Mouse (Mus musculus): ENCODE measurements around the gene Il20.

The Il20 gene

DNA sequence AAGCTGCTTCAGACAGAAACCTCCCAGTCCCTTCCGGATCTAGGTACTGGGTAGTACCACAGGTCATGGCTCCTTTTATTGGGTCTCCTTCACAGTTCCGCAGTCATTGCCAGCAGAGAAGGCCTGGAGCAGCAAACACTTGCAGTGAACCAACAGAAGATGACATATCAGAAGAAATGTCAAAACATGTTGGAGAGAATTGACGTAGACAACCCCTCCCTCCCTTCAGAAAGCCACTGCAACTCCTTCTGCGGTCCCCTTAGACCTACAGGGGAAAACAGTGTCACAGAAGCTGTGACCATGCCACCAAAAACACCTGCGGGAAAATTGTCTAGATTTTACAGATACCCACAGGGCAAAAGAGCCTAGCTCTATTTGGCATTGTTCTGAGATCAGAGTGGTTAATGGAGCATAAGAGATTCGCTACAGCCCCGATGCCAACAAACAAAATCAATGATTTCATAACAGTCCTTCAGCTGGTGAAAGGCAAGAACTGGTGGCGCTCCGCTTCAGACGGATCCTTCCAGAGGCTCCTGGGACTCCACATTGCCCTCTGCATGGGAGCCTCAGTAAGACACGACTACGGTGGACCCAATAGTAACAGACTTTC lies at the start of gene Il20:
TSS of gene Il20 (minus strand) at position 51 of the 610 bp plus-strand sequence.
- DNase-seq (ENCODE audit: low read depth, low spot score): no peak

DNA sequence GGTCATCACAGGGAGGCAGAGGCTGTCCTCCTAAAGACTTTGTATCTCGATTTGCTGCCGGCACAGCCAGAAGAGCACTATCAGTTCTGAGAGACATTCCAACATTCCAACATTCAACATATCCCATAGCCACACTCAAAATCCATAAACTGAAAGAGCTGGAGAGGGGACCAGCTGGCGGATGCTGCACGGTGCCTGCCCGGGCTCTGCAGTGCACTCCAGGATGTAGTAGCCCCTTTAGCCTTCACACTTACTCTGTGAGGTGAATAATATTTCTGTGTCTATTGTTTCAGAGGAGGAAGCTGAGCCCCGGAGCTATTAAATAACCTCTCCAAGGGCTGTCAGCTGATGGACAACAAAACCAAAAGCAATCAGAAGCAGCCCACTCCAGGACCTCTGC lies 35.7 kb upstream of the Il20 start:
- DNase-seq (ENCODE audit: low read depth, low spot score): no peak

DNA sequence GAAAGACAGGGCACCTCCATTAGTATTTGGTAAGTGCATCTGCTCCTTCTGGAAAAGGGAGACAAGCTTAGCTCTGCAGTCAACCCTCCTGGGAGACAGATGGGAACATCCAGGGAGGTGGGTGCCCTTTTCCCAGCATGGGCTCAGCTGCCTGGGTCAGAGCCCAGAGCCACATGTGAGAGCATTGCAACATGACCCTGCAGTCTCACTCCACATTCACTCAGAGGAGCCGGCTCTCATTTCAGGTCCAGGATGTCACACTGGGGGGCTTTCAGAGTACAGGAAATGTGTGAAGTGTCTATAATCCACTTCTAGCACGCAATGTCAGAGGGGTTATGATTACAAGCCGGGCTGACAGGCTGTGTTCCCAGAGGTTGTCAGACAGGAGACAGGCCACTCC lies 30.6 kb upstream of the Il20 start:
- no peak for DNase-seq (ENCODE audit: low read depth, low spot score)

DNA sequence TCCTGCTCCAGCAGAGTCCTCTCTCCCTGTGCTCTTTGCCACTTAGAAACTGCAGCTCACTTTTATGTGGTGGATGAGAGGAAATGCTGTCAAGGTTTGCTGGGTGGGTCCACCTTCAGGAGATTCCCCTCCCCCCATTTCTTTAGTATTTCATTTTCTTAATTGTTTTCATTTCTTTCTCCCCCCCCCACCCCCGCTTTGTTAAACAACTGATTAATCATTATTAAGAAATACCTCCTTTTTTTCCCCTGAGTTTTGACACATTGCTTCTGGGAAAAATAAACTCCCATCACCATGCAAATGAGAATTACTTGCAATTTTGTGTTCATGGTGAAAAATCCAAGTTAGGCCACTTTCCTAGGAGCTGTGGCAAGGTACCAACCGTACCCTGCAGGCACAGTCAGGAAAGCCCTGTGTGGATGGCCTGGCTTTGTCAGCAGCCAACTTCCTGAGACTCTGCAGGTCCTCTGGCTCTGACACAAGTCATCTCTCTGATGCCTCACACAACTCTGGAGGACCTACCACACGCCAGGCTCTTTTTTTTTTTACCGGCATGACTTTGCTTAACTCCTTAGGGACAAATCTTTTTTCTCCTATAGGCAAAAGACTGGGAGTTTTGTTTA lies 28.9 kb upstream of the Il20 start, which contains the start of gene Il19:
TSS of gene Il19 (minus strand) at position 51 of the 623 bp plus-strand sequence.
- no peak for DNase-seq (ENCODE audit: low read depth, low spot score)

DNA sequence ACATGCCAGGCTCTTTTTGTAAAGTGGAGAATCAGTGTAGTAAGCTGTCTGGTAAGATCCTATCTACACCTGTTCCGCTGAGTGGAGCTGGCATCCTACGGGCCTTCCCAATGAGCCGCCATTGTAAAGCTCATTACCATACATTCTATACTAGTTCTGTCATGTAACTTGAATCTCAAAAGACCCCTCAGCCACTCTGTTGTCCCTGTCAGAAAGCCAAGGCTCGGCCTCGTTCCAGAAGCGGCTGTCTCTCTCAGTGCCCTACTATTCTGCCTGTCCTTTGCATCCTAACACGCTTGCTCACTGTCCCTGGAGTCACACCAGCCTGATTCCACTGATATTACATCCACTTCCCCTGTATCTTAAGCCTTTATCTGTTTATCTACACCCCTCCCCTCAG lies 26.9 kb upstream of the Il20 start:
- DNase-seq (ENCODE audit: low read depth, low spot score): no peak

DNA sequence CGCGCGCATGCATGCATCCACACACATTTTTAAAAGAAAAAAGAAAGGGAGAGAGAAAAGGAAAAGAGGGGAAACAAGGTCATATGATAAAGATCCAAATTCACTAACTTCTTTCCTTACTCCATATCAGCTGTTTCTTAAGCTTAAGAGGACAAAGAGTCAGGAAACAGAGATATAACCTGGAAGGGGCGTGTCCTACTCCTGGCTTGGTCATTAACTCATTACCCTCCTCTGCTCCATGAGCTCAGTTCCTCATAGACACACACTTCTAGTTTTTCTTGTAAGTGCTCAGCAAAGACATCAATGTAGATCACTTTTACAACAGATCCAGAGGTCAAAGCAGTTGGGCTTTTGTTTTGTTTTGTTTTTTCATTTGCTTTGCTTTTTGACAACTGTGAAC lies 25.9 kb upstream of the Il20 start:
- DNase-seq (ENCODE audit: low read depth, low spot score): no peak

DNA sequence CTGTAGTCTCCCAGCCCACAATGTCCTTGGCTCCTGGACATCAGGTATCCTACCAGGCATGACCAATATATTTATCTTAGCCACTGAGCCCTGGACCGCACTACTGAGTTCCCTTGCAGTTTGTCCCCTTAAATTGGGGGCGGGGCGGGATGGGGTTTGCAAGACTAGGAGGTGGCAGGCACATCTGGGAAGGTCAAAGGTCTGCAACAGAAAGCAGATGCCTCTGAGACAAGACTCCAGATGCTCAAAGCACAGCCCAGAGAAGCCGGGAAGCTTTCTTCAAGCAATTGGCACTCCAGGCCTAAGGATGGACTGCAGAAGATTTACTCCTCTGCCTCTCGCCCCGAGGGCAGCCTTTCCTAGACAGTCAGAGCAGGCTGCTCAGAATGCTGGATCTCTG lies 25.1 kb upstream of the Il20 start:
- no peak for DNase-seq (ENCODE audit: low read depth, low spot score)

DNA sequence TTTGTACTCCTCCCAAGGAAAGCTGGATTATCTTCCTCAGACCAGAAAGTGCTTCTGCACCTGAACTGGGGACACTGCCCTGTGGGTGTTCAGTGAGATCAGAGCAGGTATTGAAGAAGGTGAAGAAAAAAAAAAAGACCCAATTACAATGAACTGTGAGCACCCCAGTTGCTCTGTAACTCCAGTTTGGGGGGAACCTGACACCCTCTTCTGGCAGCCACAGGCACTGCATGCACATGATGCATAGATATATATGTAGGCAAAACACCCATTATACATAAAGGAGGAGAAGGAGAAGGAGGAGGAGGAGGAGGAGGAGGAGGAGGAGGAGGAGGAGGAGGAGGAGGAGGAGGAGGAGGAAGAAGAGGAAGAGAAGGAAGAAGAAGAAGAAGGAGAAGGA lies 15.2 kb upstream of the Il20 start:
- DNase-seq (ENCODE audit: low read depth, low spot score): no peak

DNA sequence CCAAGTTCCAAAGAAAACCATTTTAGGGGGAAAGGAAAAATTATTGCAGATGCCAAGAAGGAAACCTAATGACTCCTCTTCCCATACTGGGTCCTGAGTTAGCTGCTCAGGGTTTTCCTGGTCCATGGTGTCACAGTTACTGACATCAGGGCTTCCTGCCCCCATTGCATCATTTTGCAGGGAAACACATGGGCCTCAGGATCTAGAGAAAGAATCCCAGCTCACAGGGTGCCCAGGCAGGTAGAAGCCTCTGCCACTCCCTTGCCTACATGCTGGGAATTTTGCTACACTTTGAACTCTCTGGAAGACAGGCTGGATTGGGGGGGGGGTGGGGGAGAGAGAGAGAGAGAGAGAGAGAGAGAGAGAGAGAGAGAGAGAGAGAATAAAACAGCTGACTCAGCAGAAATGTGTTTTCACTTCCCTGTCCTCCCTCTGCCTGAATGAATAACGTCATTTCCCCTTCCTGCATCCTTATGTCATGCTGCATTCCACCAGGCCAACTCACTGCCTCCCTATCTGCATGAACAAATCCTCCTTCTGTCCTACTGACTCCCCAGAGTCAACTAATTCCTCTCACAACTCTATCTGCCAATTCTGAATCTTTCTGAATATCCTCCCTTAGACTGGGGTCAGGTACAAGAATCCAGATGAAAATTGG lies 7.2 kb upstream of the Il20 start:
- no peak for DNase-seq (ENCODE audit: low read depth, low spot score)

DNA sequence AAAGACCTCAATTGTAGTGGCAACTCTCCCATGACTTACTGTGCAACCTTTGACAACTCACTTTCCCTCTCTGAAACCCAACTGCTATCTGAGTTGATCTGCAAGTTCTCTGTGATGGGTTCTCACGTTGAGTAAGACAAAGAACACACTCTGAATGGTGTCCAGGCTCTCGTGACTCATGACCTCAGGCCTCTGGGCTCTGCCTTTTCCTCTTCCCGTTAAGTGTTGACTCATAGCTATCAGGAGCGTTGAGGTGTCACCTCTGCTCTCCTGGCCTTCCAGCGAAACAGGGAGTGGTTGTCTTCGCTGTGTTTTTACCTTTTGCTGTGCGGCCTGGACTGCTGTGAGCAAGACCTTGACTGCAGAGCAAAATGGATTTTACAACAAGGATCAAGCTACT lies 8.7 kb downstream of the Il20 start:
- DNase-seq (ENCODE audit: low read depth, low spot score): no peak

DNA sequence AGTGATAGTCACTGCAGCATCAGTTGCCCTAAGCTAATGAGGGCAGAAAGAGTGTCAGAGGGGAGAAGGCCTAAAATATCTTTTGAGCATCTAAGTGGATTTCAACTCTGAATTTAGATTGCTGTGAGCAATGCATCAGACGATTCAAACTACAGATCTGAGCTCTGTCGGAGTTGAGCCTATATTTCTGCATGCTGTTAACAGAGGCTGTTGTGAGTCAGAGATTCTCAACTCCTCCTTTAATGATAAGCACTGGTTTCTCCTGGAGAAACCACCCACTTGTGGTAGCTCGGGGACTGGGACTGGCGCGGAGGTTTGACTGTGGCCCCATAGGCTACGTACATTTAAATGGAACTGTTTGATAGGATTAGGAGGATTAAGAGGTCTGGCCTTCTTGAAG lies 16.8 kb downstream of the Il20 start:
- no peak for DNase-seq (ENCODE audit: low read depth, low spot score)

DNA sequence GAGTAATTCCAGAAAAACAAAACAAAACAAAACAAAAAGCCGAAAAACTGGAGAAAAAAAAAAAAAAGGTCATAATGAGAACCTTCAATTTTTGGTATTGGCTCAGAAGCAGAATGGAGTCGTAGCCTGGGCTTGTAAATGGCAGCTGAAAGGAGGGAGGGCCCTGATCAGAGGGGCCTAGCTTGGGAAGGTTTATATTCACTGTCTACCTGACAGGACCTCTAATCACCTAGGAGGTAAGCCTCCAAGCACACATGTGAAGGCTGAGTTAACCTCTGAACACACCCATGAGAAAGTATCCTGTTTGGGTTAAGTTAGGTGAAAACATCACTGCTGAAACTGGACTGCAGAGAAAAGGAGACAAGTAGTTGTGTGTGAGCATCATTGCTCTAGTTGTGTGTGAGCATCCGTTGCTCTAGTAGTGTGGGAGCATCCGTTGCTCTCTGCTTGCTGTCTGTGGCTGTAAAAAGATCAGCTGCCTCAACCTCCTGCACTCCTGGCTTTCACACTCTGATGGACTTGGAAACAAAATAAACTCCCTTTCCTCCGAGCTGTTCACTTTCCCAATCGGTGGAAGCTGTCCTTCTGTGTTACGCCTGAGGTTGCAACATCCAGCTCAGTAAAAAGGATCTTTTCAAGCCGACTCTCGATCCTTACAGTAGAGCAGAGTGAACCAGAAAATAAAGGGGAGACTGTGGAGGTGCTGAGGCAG lies 17.8 kb downstream of the Il20 start:
- DNase-seq (ENCODE audit: low read depth, low spot score): no peak

DNA sequence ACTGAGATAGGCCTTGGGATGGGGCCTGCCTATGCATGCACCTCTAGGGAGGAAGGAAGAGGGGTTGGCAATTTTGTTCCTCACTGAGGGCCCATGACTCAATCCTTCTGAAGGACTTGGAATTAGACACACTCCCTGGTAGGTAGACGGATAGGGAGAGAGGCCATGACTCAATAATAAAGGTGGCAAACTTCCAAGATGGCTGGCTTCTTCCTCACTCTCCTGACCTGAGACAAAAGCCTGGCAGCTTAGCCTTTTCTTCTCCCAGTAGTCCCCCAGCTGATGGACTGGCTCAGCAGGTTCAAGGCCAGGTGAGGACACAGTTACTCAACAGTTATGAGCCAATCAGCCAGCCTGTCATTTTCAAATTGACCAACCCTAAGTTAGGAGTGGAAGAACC lies 18.8 kb downstream of the Il20 start:
- DNase-seq (ENCODE audit: low read depth, low spot score): no peak

DNA sequence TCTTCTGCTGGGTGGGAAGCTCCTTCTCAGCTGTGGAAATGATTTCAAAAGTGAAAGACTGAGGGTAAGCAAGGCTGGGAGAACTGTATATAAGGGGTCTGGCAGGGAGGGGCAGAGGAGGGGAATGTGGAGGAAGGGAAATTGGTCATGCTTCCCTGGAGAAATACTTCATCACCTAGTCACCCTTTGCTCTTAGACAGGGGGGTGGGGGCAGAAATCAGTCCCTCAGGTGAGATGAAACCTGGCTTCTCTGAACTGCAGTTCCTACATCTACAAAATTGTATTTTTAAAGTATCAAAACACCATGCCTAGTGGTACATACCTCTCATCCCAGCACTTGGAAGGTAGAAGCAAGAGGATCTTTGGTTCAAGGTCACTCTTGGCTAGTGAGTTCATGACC lies 23.9 kb downstream of the Il20 start, which contains the start of gene Il24:
TSS of gene Il24 (minus strand) at position 101 of the 400 bp plus-strand sequence.
- DNase-seq (ENCODE audit: low read depth, low spot score): no peak

DNA sequence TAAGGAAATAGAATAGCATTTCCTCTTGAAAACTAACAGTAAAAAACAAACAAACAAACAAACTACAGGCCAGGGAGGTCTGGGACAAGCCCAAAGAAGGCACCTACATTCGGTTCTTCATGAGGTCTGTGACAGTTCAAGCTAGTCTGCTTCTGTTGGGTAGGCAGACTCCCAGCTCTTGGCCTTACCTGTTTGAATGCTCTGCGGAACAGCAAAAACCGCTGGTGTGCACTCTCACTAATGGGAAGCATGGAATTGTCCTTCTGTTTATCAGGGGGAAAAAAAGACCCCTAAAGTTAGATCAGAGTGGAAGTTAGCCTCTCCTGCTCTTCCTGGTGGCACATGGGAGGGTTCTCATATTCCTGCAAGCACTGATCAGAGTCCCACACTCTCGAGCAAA lies 28.1 kb downstream of the Il20 start:
- DNase-seq (ENCODE audit: low read depth, low spot score): no peak

DNA sequence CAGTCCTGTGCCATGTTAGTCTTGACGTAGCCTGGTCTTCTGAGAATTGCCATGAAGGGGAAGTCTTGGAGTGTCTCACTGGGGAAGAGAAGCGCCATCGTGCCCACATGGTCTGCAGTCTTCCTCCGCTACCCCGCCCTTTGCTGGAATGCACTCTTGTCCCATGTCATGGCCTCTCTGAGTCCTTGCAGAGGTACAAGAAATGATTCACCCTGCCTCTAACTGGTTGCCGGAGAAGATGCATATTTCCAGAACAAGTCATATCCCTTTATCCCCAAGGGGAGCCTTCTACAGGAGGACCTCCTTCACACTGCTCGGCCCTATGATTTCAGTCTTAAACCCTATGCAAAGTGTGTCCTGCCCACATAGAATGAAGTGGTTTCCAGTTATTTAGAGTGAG lies 31.3 kb downstream of the Il20 start:
- no peak for DNase-seq (ENCODE audit: low read depth, low spot score)

DNA sequence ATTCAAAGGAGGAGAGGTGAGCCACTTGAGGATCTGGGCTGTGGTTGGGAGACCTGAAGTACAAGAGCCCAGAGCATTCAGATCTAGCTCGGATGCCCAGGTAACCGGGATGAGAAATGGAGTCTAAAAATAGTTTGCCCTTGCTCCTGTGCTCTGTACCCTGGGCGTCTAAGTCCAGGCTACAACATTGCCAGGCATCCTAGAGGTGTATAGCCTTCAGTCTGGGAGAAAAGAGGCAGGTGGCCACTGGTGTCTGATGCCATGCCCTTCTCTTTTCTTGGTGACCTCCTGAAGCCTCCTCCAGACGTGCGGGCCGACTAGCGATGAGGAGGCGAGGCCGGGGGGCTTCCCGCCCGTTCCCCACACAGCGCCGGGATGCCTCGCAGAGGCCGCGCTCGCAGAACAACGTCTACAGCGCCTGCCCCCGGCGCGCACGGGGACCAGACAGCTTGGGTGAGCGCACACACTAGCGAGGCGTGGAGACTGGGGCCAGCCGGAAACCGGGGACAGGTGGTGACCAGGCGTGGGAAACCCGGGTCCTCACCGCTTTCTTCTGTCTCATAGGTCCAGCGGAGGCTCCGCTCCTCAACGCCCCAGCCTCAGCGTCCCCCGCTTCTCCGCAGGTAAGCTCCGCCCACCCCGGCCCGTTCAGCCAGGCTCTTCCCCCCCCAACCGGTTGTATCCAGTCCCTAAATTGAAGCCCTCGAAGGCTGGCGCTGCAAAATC lies 33.2 kb downstream of the Il20 start:
- DNase-seq (ENCODE audit: low read depth, low spot score): no peak

DNA sequence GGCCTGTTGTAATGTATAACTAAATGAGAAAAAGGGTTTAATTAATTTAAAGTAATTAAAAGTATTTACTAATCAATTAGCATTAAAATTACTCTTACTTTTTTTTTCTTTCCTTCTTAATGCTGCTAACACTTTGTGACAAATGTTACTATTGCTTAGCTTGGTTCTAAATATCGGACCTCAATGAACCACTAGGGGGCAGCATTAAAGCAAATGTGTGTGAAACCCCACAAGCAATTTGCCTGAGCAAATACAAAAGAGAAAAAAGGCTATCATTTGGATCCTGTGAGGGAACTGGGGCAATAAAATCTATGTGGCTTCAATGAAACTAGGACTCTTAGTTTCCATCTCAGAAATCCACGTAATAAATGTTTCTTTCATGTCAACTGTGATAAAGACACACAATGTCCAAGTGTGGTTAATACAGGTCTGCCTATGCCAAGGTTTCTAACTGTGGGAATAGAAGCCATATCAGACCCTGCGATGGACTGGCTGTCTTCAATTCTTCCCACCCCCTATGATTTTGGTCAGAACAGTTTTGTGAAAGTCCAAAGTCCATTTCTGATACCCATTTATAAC lies 34.2 kb downstream of the Il20 start:
- DNase-seq (ENCODE audit: low read depth, low spot score): peak; percentile 67

DNA sequence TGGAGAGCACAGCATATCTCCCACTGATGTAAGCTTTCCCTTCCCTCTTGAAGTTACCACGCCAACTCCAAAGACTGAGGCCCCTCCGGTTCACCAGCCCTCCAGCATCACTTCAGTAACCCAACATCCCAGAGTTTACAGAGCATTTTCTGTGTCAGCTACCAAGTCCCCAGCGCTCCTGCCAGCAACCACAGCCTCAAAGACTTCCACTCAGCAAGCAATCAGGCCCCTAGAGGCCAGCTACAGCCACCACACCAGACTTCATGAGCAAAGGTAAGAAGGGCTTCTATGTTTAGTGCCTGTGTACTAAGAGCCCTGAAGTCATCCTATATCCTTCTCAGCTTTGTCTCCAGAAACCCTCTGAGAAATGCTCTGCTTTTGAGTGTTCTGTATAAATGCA lies 35.3 kb downstream of the Il20 start:
- no peak for DNase-seq (ENCODE audit: low read depth, low spot score)

DNA sequence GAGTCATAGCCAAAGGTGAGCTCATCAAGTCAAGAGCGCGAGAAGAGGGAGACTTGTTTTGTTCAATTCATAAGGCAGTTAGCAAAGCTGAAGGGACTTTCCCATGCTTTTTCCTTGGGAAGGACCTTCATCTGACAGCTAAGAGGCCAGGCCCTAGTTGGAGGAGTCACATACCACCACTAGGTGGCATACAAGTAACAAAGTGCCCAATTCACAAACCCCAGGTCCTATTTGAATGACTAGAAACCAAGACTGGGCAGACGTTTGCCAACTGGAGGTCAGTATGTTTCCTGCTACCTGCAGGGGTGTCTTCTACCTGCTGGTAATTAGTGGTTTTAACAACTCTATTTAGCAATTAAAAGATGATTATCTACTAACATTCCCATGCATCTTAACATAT lies 36.1 kb downstream of the Il20 start:
- peak; percentile 38 for DNase-seq (ENCODE audit: low read depth, low spot score)

DNA sequence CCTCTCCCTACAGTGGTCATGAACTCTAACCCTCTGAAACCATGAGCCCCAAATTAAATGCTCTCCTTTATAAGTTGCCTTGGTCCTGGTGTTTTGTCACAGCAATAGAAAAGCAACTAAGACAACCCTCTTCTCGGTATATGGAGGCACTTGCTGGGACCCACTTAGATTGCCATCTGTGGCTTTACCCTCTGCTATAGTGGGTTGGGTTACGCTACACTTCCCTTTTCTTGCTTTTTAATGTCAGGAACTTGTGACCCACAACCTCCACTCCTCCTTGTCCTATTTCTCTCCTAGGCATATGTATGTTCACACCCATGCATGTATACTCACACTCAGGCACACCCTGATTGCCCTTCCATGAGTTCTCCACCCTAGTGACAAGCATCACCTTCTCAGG lies 38.3 kb downstream of the Il20 start:
- DNase-seq (ENCODE audit: low read depth, low spot score): no peak

All from telencephalon, adult 2 months (tissue).